Mouse (Mus musculus): ENCODE measurements around the gene Tmem267. TPM values are rescaled to one million over a fixed set of nuclear protein-coding genes. Genes with fewer than 3 reads are reported as not detected.

Tmem267 gene
- total and polyA plus RNA-seq, 3 experiments: 2.3 to 7.1 TPM; not detected in 1

DNA sequence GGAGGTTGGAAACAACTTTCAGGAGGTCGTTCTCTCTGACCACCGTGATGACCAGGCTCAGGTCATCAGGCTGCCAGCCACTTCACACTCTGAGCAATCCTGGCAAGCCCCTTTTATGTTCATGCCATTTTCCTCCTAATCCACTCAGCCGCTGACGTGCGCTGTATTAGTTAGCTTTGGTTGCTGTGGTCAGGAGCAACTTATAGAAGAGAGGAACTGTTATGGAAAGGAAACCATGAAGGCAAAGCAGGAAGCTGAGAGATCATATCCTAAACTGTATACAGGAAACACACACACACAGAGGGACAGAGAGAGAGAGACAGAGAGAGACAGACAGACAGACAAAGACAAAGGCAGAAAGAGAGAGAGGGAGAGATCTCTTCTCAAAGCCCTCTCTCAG is 151.5 kb downstream of the Tmem267 start:
- DNase-seq (ENCODE audit: low spot score) (no peak), ATAC-seq (ENCODE audit: extremely low read depth, insufficient number of reproducible peaks, low FRiP score, poor library complexity, severe bottlenecking) (no peak)
- H3K27me3 ChIP-seq (ENCODE audit: insufficient read depth, low read length): peaks cover 14% of the 10 kb centered on the region
- no peak overlapping the region for H3K4me3 ChIP-seq (ENCODE audit: low read depth, low read length)
- H3K4me1 ChIP-seq (ENCODE audit: insufficient read depth, low read depth, low read length): no peaks in the 10 kb centered on the region
- H3K36me3 ChIP-seq (replicated peaks): no peaks in the 10 kb centered on the region
- TF ChIP-seq GATA1 (IDR thresholded peaks at IDR 0.05; ENCODE audit: borderline replicate concordance, low read length): no peak
- TF ChIP-seq GATA2 (IDR thresholded peaks at IDR 0.05; ENCODE audit: borderline replicate concordance, low read depth, low read length): no peak
- no peak for TF ChIP-seq TAL1 (conservative IDR thresholded peaks at IDR 0.05; ENCODE audit: low read depth, low read length)
- TF ChIP-seq CTCF (IDR thresholded peaks at IDR 0.05; ENCODE audit: low read depth, low read length): no peak
- no peak for TF ChIP-seq POLR2AphosphoS5 (IDR thresholded peaks at IDR 0.05; ENCODE audit: insufficient replicate concordance, low read depth, low read length)
- H3K9me3 ChIP-seq (replicated peaks): no peaks in the 10 kb centered on the region

DNA sequence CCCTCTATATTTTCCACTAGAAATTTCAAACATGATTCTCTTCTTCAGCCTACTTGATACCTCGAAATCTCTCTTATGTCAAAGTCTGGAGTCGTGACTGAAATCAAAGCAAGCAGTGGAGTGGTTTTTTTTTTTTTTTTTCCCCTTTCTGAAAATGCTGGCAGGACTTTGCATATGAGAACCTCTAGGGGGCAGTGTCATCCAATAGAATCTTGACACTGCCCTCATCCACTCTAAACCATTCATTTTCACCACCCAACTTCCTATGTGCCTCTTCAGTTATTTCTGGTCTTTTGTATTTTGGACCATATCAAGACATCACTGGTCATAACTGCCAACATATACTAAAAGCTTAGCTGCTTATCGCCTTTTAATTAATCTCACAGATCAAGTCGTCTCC is 152.7 kb downstream of the Tmem267 start:
- ATAC-seq (ENCODE audit: extremely low read depth, insufficient number of reproducible peaks, low FRiP score, poor library complexity, severe bottlenecking) (no peak; the same call in 1 of the 2 replicates), DNase-seq (ENCODE audit: low spot score) (peak; percentile 8)
- TF ChIP-seq CTCF (IDR thresholded peaks at IDR 0.05; ENCODE audit: low read depth, low read length) (peak; percentile 65; the same call in 1 of the 2 replicates), POLR2AphosphoS5 (IDR thresholded peaks at IDR 0.05; ENCODE audit: insufficient replicate concordance, low read depth, low read length) (no peak), GATA1 (IDR thresholded peaks at IDR 0.05; ENCODE audit: borderline replicate concordance, low read length) (no peak), TAL1 (conservative IDR thresholded peaks at IDR 0.05; ENCODE audit: low read depth, low read length) (no peak), GATA2 (IDR thresholded peaks at IDR 0.05; ENCODE audit: borderline replicate concordance, low read depth, low read length) (no peak)
- no peak overlapping the region for H3K4me3 ChIP-seq (ENCODE audit: low read depth, low read length)
- H3K27me3 ChIP-seq (ENCODE audit: insufficient read depth, low read length): peaks cover 14% of the 10 kb centered on the region
- H3K9me3 ChIP-seq (replicated peaks): no peaks in the 10 kb centered on the region
- no peaks in the 10 kb centered on the region for H3K36me3 ChIP-seq (replicated peaks)
- no peaks in the 10 kb centered on the region for H3K4me1 ChIP-seq (ENCODE audit: insufficient read depth, low read depth, low read length)

DNA sequence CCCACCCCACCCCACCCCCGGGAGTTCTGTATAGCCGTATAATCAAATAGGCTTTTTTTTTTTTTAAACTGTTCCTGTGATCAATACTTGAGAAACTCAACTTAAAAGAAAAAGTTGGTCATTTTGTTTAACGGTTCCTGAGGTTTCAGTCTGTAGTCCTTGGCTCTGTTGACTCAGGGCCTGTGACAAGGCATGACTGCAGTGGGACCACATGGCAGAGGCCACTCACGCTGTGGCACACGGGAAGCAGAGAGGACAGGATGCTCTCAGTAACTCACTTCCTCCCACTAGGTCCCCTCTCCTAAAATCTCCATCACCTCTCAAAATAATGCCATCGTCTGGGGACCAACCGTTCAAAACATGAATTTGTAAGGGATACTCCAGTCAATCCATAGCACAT is 153.3 kb downstream of the Tmem267 start:
- TF ChIP-seq CTCF (IDR thresholded peaks at IDR 0.05; ENCODE audit: low read depth, low read length): no peak
- TF ChIP-seq TAL1 (conservative IDR thresholded peaks at IDR 0.05; ENCODE audit: low read depth, low read length): no peak
- TF ChIP-seq GATA1 (IDR thresholded peaks at IDR 0.05; ENCODE audit: borderline replicate concordance, low read length): no peak
- TF ChIP-seq GATA2 (IDR thresholded peaks at IDR 0.05; ENCODE audit: borderline replicate concordance, low read depth, low read length): no peak
- no peak for TF ChIP-seq POLR2AphosphoS5 (IDR thresholded peaks at IDR 0.05; ENCODE audit: insufficient replicate concordance, low read depth, low read length)
- Histone ChIP-seq H3K4me1 (ENCODE audit: insufficient read depth, low read depth, low read length) (no peaks in the 10 kb centered on the region), H3K36me3 (replicated peaks) (no peaks in the 10 kb centered on the region)

DNA sequence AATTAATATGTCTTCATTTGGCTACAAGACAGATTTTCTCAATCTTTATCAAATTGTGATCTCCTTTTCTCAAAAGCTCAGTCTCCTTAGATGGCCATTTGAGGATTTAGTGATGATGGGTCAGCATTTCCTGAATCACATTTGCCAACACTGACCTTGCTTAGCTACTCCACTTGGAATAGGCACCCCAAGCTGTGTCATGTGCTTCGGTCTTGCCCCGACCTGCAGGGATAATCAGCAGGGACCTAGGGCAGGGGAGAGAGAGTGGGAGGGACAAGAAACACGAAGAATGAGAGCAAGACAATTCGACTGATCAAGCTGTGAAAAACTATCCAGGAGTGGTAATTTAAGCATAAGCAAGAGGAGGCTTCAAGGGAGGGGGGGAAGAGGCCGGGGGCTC is 156.9 kb downstream of the Tmem267 start:
- DNase-seq (ENCODE audit: low spot score) (no peak), ATAC-seq (ENCODE audit: extremely low read depth, insufficient number of reproducible peaks, low FRiP score, poor library complexity, severe bottlenecking) (no peak)
- H3K4me1 ChIP-seq (ENCODE audit: insufficient read depth, low read depth, low read length): no peaks in the 10 kb centered on the region
- no peaks in the 10 kb centered on the region for H3K36me3 ChIP-seq (replicated peaks)
- H3K4me3 ChIP-seq (ENCODE audit: low read depth, low read length): no peak overlapping the region
- H3K27me3 ChIP-seq (ENCODE audit: insufficient read depth, low read length): peaks cover 7% of the 10 kb centered on the region
- no peaks in the 10 kb centered on the region for H3K9me3 ChIP-seq (replicated peaks)
- TF ChIP-seq CTCF (IDR thresholded peaks at IDR 0.05; ENCODE audit: low read depth, low read length) (no peak), TAL1 (conservative IDR thresholded peaks at IDR 0.05; ENCODE audit: low read depth, low read length) (no peak), GATA2 (IDR thresholded peaks at IDR 0.05; ENCODE audit: borderline replicate concordance, low read depth, low read length) (no peak), POLR2AphosphoS5 (IDR thresholded peaks at IDR 0.05; ENCODE audit: insufficient replicate concordance, low read depth, low read length) (no peak), GATA1 (IDR thresholded peaks at IDR 0.05; ENCODE audit: borderline replicate concordance, low read length) (no peak)

More for the DNA sequence above, 153.3 kb downstream of the Tmem267 start:
- ATAC-seq (ENCODE audit: extremely low read depth, insufficient number of reproducible peaks, low FRiP score, poor library complexity, severe bottlenecking): no peak
- Histone ChIP-seq H3K27me3 (ENCODE audit: insufficient read depth, low read length) (peaks cover 14% of the 10 kb centered on the region), H3K4me3 (ENCODE audit: low read depth, low read length) (no peak overlapping the region), H3K9me3 (replicated peaks) (no peaks in the 10 kb centered on the region)
- no peak for DNase-seq (ENCODE audit: low spot score)

DNA sequence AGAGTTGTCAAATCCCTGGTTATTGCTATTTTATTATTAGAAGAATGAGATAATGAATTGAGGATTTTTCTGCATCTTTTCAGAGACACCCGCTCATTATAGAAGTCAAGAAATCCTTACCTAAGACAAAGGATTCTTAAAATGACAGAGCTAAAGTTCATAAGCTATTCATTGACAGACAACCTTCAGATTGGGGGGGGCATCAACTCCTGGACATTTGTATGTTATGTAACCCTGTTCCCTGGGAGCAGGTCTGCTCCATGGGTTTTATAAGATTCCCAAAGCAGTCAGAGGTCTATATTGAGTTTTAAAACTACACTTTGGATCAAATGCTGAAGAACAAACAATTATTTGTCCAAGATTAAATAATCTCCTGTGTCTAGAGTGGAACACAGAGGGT is 158.7 kb downstream of the Tmem267 start:
- no peak for DNase-seq (ENCODE audit: low spot score)
- H3K9me3 ChIP-seq (replicated peaks): no peaks in the 10 kb centered on the region

DNA sequence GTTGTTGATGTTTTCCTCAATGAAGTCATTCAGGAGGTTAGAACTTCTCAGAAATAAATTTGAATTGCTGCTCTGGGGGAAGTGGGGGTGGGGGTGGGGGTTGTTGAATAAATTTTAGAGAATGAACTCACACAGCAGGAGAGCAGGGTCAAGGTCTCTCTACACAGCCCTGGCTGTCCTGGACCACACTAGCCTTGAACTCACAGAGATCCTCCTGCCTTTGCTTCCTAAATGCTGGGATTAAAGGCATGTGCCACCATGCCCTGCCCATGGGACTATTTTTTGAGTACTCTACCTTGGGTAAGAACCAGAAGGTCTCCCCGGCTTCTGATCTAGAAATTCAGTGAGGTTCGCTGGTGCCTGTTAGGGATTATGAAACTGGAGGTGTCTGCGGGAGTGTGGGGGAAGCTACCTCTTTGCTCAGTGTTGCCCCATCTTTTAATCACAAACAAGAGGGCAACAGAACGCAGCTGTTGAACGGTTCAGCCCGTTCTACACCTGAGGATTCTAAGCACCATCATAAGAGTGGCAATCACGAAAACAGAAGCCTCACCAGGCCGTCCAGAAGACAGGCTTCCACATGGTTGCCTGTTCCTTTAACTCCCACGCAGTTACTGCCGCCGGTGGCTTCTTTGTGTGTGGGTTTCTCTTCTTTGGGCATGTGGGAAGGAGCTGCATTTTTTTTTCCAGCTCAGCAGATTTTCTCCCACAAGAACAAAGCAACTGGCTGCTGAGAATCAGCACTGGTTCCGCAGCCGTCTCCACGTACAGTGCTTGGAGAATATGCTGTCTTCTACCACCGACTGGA is 161.3 kb downstream of the Tmem267 start:
- DNase-seq (ENCODE audit: low spot score) (no peak), ATAC-seq (ENCODE audit: extremely low read depth, insufficient number of reproducible peaks, low FRiP score, poor library complexity, severe bottlenecking) (no peak)
- H3K4me1 ChIP-seq (ENCODE audit: insufficient read depth, low read depth, low read length): no peaks in the 10 kb centered on the region

More for the DNA sequence above, 158.7 kb downstream of the Tmem267 start:
- peaks cover 14% of the 10 kb centered on the region for H3K27me3 ChIP-seq (ENCODE audit: insufficient read depth, low read length)
- TF ChIP-seq GATA1 (IDR thresholded peaks at IDR 0.05; ENCODE audit: borderline replicate concordance, low read length) (no peak), GATA2 (IDR thresholded peaks at IDR 0.05; ENCODE audit: borderline replicate concordance, low read depth, low read length) (no peak), CTCF (IDR thresholded peaks at IDR 0.05; ENCODE audit: low read depth, low read length) (no peak), POLR2AphosphoS5 (IDR thresholded peaks at IDR 0.05; ENCODE audit: insufficient replicate concordance, low read depth, low read length) (no peak), TAL1 (conservative IDR thresholded peaks at IDR 0.05; ENCODE audit: low read depth, low read length) (no peak)
- no peaks in the 10 kb centered on the region for H3K36me3 ChIP-seq (replicated peaks)
- H3K4me1 ChIP-seq (ENCODE audit: insufficient read depth, low read depth, low read length): no peaks in the 10 kb centered on the region
- H3K4me3 ChIP-seq (ENCODE audit: low read depth, low read length): no peak overlapping the region
- no peak for ATAC-seq (ENCODE audit: extremely low read depth, insufficient number of reproducible peaks, low FRiP score, poor library complexity, severe bottlenecking)

More for the DNA sequence above, 161.3 kb downstream of the Tmem267 start:
- Histone ChIP-seq H3K36me3 (replicated peaks) (no peaks in the 10 kb centered on the region), H3K4me3 (ENCODE audit: low read depth, low read length) (no peak overlapping the region), H3K9me3 (replicated peaks) (no peaks in the 10 kb centered on the region), H3K27me3 (ENCODE audit: insufficient read depth, low read length) (peaks cover 18% of the 10 kb centered on the region)
- TF ChIP-seq POLR2AphosphoS5 (IDR thresholded peaks at IDR 0.05; ENCODE audit: insufficient replicate concordance, low read depth, low read length): no peak
- TF ChIP-seq TAL1 (conservative IDR thresholded peaks at IDR 0.05; ENCODE audit: low read depth, low read length): no peak
- no peak for TF ChIP-seq GATA2 (IDR thresholded peaks at IDR 0.05; ENCODE audit: borderline replicate concordance, low read depth, low read length)
- no peak for TF ChIP-seq GATA1 (IDR thresholded peaks at IDR 0.05; ENCODE audit: borderline replicate concordance, low read length)
- TF ChIP-seq CTCF (IDR thresholded peaks at IDR 0.05; ENCODE audit: low read depth, low read length): no peak

Data from G1E (cell line).